Comparison of ENCODE assay signal across 14 mouse cellular contexts in the genomic region with DNA sequence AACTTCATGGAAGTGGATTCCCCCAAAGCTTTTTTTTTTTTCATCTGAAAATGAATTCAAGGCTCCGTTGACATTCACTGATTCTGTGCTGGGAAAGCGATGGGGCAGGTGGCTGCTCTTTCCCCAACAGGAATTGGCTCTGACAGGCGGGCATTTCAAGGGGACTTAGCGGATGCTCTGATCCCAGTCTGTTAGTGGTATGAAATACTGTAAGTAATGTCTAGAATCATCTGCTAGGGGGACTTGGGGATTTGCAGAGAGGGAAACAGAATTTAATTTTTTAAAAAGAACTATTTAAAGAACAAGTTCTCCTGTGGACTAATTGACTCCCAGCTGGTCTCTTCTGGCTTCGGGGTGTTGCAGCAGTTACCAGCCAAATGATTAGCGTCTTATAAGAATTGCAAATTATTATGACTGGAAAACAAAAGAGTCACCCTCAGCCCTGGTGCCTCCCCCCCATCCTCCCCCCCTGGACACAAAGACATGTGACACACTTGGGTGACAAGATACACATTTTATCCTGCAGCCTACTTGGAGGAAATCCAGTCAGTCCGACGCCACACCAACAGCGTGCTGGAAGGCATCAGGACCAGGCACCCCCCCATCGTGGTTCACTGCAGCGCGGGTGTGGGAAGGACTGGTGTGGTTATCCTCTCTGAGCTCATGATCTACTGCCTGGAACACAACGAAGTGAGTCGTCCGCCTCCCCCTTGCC. TPM values are rescaled to one million over a fixed set of nuclear protein-coding genes. Genes with fewer than 3 reads are reported as not detected.
DNase-seq lines count a peak whose midpoint lies in the region; ATAC-seq and TF ChIP-seq lines count a peak whose summit lies in the region.
"Had no signal": no experiment of that assay in that cellular context is flagged by ENCODE, and none has a peak within 500 bp of the region (broad histone marks: within the 10 kb centered on the region; RNA-seq: fewer than 3 reads in every experiment).

No protein-coding gene starts in this region.

- H3K9ac ChIP-seq in heart, adult 2 months (ENCODE audit: low read depth, low read length), result no peak overlapping the region
- H3K9ac ChIP-seq in neural tube, embryonic 13.5 days, result no peak overlapping the region
- H3K9ac ChIP-seq in midbrain, postnatal 0 days (replicated peaks; ENCODE audit: low read length, poor library complexity, severe bottlenecking), result no peak overlapping the region
- H3K9ac ChIP-seq: embryonic facial prominence, embryonic 13.5 days; lung, embryonic 15.5 days; stomach, embryonic 15.5 days had no signal

- no peaks in the 10 kb centered on the region for H3K79me2 ChIP-seq in heart, adult 2 months (replicated peaks; ENCODE audit: control insufficient read depth, insufficient read depth, low read length)

- TF ChIP-seq EP300 in heart, adult 2 months (IDR thresholded peaks at IDR 0.05; ENCODE audit: insufficient read depth, low read depth, low read length), result 0 out of 2 replicates have a peak, but pooled peaks have one; percentile 28

- no peak for DNase-seq in heart, adult 2 months
- DNase-seq in heart, adult 18-20 months, result no peak
- no peak for DNase-seq in neural tube, embryonic 10.5 days (ENCODE audit: extremely low spot score, low spot score)
- no peak for DNase-seq in hindbrain, embryonic 10.5 days (ENCODE audit: low spot score)
- peak; percentile 59 for DNase-seq in midbrain, postnatal 0 days (ENCODE audit: low spot score)
- no peak for DNase-seq in right cerebral cortex, postnatal 14 days
- no peak for DNase-seq in urinary bladder, postnatal 36 days (ENCODE audit: low spot score in 2 of 2)

- H3K4me3 ChIP-seq in heart, adult 2 months, result no peak overlapping the region
- no peak overlapping the region for H3K4me3 ChIP-seq in neural tube, embryonic 13.5 days
- H3K4me3 ChIP-seq in hindbrain, embryonic 10.5 days, result no peak overlapping the region
- H3K4me3 ChIP-seq in midbrain, postnatal 0 days (ENCODE audit: low read depth, low read length), result no peak overlapping the region
- H3K4me3 ChIP-seq: embryonic facial prominence, embryonic 13.5 days; left cerebral cortex, adult 2 months; lung, embryonic 15.5 days; stomach, embryonic 15.5 days had no signal

- no peaks in the 10 kb centered on the region for H3K36me3 ChIP-seq in heart, adult 2 months (ENCODE audit: control insufficient read depth, insufficient read depth, low read length)
- no peaks in the 10 kb centered on the region for H3K36me3 ChIP-seq in neural tube, embryonic 13.5 days
- peaks cover 22% of the 10 kb centered on the region for H3K36me3 ChIP-seq in hindbrain, embryonic 10.5 days
- no peaks in the 10 kb centered on the region for H3K36me3 ChIP-seq in midbrain, postnatal 0 days (ENCODE audit: insufficient read depth, low read length)

- H3K4me1 ChIP-seq in heart, adult 2 months (ENCODE audit: control insufficient read depth, insufficient read depth, low read length), result peaks cover 12% of the 10 kb centered on the region
- peaks cover 29% of the 10 kb centered on the region for H3K4me1 ChIP-seq in neural tube, embryonic 13.5 days (replicated peaks)
- peaks cover 8% of the 10 kb centered on the region for H3K4me1 ChIP-seq in hindbrain, embryonic 10.5 days (replicated peaks)
- no peaks in the 10 kb centered on the region; the same call in 1 of the 2 replicates for H3K4me1 ChIP-seq in midbrain, postnatal 0 days (ENCODE audit: insufficient read depth, low read length)

- no peaks in the 10 kb centered on the region for H3K27me3 ChIP-seq in heart, adult 2 months (ENCODE audit: control insufficient read depth, insufficient read depth, low read length)
- no peaks in the 10 kb centered on the region for H3K27me3 ChIP-seq in neural tube, embryonic 13.5 days
- H3K27me3 ChIP-seq in hindbrain, embryonic 10.5 days (ENCODE audit: insufficient read depth, poor library complexity, severe bottlenecking), result no peaks in the 10 kb centered on the region
- H3K27me3 ChIP-seq in midbrain, postnatal 0 days (ENCODE audit: insufficient read depth, low read length), result no peaks in the 10 kb centered on the region
- H3K27me3 ChIP-seq: embryonic facial prominence, embryonic 13.5 days; lung, embryonic 15.5 days; stomach, embryonic 15.5 days had no signal

- no peak for TF ChIP-seq CTCF in heart, adult 2 months (IDR thresholded peaks at IDR 0.05)
- no peak for TF ChIP-seq CTCF in midbrain, postnatal 0 days (IDR thresholded peaks at IDR 0.05)

- 49% methylated on average over 15 of the region's 15 CpGs for WGBS in heart, adult 2 months
- WGBS in neural tube, embryonic 13.5 days, result 57% methylated on average over 15 of the region's 15 CpGs
- 89% methylated on average over 15 of the region's 15 CpGs for WGBS in hindbrain, embryonic 10.5 days
- WGBS in midbrain, postnatal 0 days, result 49% methylated on average over 15 of the region's 15 CpGs

- intact Hi-C loops in heart, adult 2 months (cut with DNase I), result loop anchor here (5.0 kb wide), 3 partner anchors 48 to 163 kb away; a partner anchor contains a TSS

- no peak overlapping the region for H3K27ac ChIP-seq in heart, adult 2 months
- H3K27ac ChIP-seq in neural tube, embryonic 13.5 days (replicated peaks), result peak overlapping the region; percentile 4; the same call in 1 of the 2 replicates
- H3K27ac ChIP-seq in hindbrain, embryonic 10.5 days, result 0 out of 2 replicates have a peak overlapping the region, but pooled peaks have one; percentile 31
- no peak overlapping the region for H3K27ac ChIP-seq in midbrain, postnatal 0 days (ENCODE audit: low read depth, low read length)
- H3K27ac ChIP-seq: embryonic facial prominence, embryonic 13.5 days; left cerebral cortex, adult 2 months; lung, embryonic 15.5 days; stomach, embryonic 15.5 days had no signal

- no peaks in the 10 kb centered on the region for H3K9me3 ChIP-seq in neural tube, embryonic 13.5 days
- H3K9me3 ChIP-seq in hindbrain, embryonic 10.5 days, result no peaks in the 10 kb centered on the region
- no peaks in the 10 kb centered on the region for H3K9me3 ChIP-seq in midbrain, postnatal 0 days (ENCODE audit: low read length)
- H3K9me3 ChIP-seq: embryonic facial prominence, embryonic 13.5 days; lung, embryonic 15.5 days; stomach, embryonic 15.5 days had no signal

- no peak overlapping the region for H3K4me2 ChIP-seq in neural tube, embryonic 13.5 days
- no peak overlapping the region for H3K4me2 ChIP-seq in midbrain, postnatal 0 days (ENCODE audit: low read depth, low read length, poor library complexity, severe bottlenecking)
- H3K4me2 ChIP-seq: embryonic facial prominence, embryonic 13.5 days; lung, embryonic 15.5 days; stomach, embryonic 15.5 days had no signal

- no peak for TF ChIP-seq POLR2A in heart, adult 2 months (IDR thresholded peaks at IDR 0.05; ENCODE audit: insufficient read depth, low read depth, low read length)

- ATAC-seq in neural tube, embryonic 13.5 days (ENCODE audit: low read depth), result no peak
- ATAC-seq in midbrain, postnatal 0 days (ENCODE audit: low FRiP score), result peak; percentile 25; the same call in 1 of the 2 replicates
- ATAC-seq: activated CD4-positive, CD25-positive, alpha-beta regulatory T cell, adult 4 months; intestine, postnatal 0 days had no signal

RNA-seq across cellular contexts. Expression of a gene that starts 57.2 kb away (rescaled TPM):
- 10 to 100 TPM; 81.5 to 99.2 TPM for total RNA-seq in heart, adult 2 months (2021)
- 117 and 142 TPM in 2 replicates for polyA plus RNA-seq in heart, adult 2 months (2012; rRNA removed)
- total RNA-seq in heart, adult 18-20 months (2021), result 100 to 1,000 TPM in 1 of 2 experiments, 10 to 100 TPM in 1; 92.9 to 112 TPM
- polyA plus RNA-seq in neural tube, embryonic 13.5 days (2015; fragmentation: Nextera tagmentation; extraction: Ambion mirVana), result 58.6 and 73.1 TPM in 2 replicates
- polyA plus RNA-seq in hindbrain, embryonic 10.5 days (2016; fragmentation: Nextera tagmentation; extraction: Ambion mirVana), result 59.7 and 66.7 TPM in 2 replicates
- 62.3 and 66.3 TPM in 2 replicates for total RNA-seq in midbrain, postnatal 0 days (2014; rRNA removed)
- polyA plus RNA-seq in midbrain, postnatal 0 days (2015; fragmentation: Nextera tagmentation; extraction: Ambion mirVana), result 88.7 and 91.9 TPM in 2 replicates

Comparison
In these comparisons a context has a peak if more than half of its experiments do, and no peak if none do; other contexts are left out.
1. H3K27ac ChIP-seq: peak in neural tube, embryonic 13.5 days (single experiment) and hindbrain, embryonic 10.5 days (single experiment); none in heart, adult 2 months (single experiment) and midbrain, postnatal 0 days (single experiment).